Mouse (Mus musculus) neutrophil, adult 59 days (primary cell): ENCODE data around the gene Svs3a. TPM values are rescaled to one million over a fixed set of nuclear protein-coding genes. Genes with fewer than 3 reads are reported as not detected.

ENCODE experiments used
- total RNA-seq, 2 experiments: library from RNA; stranded (reverse); gene quantifications; 1 replicate in 1 of 2; 2 replicates in 1 of 2; pipeline ENCODE4 v1.2.4; 2023

Gene Svs3a
- total RNA-seq = not detected

GRCm38 (mm10) chr2:164288968-164289367 lies at the start of gene Svs3a:
Svs3a (plus strand) TSS chr2:164289268.

DNA sequence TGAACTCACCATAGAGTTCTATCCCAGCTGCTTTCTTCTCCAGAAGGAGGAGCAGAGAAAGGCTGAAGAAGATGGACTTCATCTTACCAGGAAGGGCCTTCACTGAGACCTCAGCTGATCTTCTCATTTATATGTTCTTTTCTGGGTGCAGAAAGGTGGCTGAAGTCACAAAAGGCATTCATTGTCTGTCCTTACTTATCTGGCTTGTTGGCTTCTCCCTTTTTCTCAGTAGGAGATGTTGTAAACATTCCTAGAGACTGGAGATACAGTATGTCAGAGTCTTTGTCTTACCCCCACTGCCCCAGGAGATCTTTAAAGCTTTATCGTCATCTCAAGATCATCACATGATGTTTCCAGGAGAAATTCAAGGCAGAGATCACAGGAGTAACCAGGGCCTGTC lies 32.5 kb upstream of the Svs3a start, which contains the start of gene Svs3b:
Gene Svs3b (minus strand): TSS at position 101 of the 400 bp plus-strand sequence.

DNA sequence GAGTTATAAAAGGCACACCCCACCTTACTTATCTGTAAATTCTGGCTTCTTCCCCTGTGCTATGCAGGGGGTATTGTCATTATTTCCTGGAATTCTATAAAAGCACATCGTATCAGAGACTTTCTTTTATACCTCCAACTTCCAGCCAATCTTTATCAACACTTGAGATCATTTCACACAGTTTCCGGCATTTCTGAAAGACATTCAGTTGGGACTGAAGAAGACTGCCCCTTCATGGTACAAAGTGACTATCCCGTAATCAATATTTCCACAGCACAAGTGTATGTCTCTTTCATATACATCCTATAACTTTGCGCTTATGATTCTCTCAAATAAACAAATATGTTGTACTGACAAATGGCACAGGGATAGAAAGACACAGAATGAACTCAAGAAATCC lies 10.7 kb upstream of the Svs3a start, which contains the start of gene Svs4:
Gene Svs4 (minus strand): TSS at position 101 of the 400 bp plus-strand sequence.

DNA sequence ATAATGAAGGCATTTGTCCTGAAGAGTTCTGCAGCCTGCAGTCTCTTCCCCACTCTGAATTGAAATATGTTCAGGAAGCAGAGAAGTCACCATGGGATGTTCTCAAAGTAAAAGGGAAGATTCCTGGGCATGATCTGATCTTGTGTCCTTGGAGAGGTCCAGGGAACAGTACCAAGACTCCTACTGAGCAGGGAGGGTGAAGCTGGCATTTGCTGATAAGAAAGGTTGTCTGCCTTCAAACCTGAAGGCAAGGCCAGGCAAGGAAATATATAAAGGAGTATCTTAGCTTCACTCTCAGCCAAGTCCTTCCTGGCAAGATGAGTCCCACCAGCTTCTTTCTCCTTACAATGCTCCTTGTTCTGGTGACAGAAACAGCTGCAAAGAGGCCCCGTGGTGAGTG lies 27.4 kb downstream of the Svs3a start, which contains the start of gene Svs6:
Gene Svs6 (plus strand): TSS at position 301 of the 400 bp plus-strand sequence.

DNA sequence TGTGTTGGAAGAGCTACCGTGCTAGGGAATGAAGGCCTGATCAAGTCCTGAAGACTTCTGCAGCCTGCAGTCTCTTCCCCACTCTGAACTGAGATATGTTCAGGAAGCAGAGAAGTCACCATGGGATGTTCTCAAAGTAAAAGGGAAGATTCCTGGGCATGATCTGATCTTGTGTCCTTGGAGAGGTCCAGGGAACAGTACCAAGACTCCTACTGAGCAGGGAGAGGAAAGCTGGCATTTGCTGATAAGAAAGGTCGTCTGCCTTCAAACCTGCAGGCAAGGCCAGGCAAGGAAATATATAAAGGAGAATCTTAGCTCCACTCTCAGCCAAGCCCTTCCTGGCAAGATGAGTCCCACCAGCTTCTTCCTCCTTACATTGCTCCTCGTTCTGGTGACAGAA lies 43.4 kb downstream of the Svs3a start, which contains the start of gene Svs5:
Gene Svs5 (plus strand): TSS at position 301 of the 400 bp plus-strand sequence.

Other genes with a start within 250 kb of the Svs3a start
- 100 to 1,000 TPM; 159 to 163 TPM for gene Stk4, start 218.9 kb upstream of the Svs3a start, total RNA-seq
- 10 to 100 TPM; 40.3 to 49.7 TPM for gene Tomm34, start 218.1 kb upstream of the Svs3a start, total RNA-seq
- gene Kcns1, start 118.2 kb upstream of the Svs3a start, total RNA-seq = not detected
- gene Wfdc5, start 106.5 kb upstream of the Svs3a start, total RNA-seq = not detected
- not detected for gene Wfdc12, start 98.7 kb upstream of the Svs3a start, total RNA-seq
- gene Wfdc15a, start 89.1 kb upstream of the Svs3a start, total RNA-seq = not detected
- not detected for gene Wfdc15b, start 67.6 kb upstream of the Svs3a start, total RNA-seq
- gene Svs2, start 50.8 kb upstream of the Svs3a start, total RNA-seq = not detected
- gene Svs3b, start 32.6 kb upstream of the Svs3a start, total RNA-seq = not detected
- gene Svs4, start 10.8 kb upstream of the Svs3a start, total RNA-seq = not detected
- gene Svs6, start 27.5 kb downstream of the Svs3a start, total RNA-seq = not detected
- gene Svs5, start 43.5 kb downstream of the Svs3a start, total RNA-seq = not detected
- 100 to 1,000 TPM; 591 to 696 TPM for gene Slpi, start 99.8 kb downstream of the Svs3a start, total RNA-seq
- not detected for gene Rbpjl, start 113.9 kb downstream of the Svs3a start, total RNA-seq
- not detected for gene Matn4, start 115.9 kb downstream of the Svs3a start, total RNA-seq
- gene Sdc4, start 154.6 kb downstream of the Svs3a start, total RNA-seq = 1 to 10 TPM; 2.4 to 3.9 TPM
- 10 to 100 TPM; 28.4 to 36.4 TPM for gene Sys1, start 167.7 kb downstream of the Svs3a start, total RNA-seq
- 1 to 10 TPM in 1 of 2 experiments, under 1 TPM in 1; 0.97 to 3.1 TPM for gene Gm20458, start 171.7 kb downstream of the Svs3a start, total RNA-seq
- gene Trp53tg5, start 184.5 kb downstream of the Svs3a start, total RNA-seq = not detected
- gene Dbndd2, start 196.8 kb downstream of the Svs3a start, total RNA-seq = 1 to 10 TPM; 1.0 to 2.2 TPM
- gene Pigt, start 208.3 kb downstream of the Svs3a start, total RNA-seq = 10 to 100 TPM; 45.7 to 55.1 TPM